38 mouse cellular contexts compared by ENCODE assay signal in the genomic region with DNA sequence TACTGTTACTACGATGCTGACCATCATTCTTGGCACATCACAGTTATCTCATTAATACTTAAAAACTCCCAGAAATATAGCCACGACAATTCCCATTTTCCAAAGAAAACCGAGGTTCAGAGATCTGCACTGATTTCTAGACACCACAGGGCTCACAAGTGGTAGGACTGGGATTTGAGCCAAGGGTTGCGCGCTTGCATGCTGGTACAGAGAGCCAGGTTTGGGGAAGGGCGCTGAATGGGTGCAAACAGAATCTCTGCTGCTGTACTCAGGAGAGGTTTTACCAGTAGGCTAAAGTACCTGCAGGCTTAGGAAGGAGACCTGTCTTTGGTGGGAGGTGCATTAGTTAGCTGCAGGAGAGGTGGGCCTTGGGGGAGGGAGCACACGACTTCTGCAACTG. TPM values are rescaled to one million over a fixed set of nuclear protein-coding genes. Genes with fewer than 3 reads are reported as not detected.
DNase-seq lines count a peak whose midpoint lies in the region; TF ChIP-seq lines count a peak whose summit lies in the region.
"Had no signal": no experiment of that assay in that cellular context is flagged by ENCODE, and none has a peak within 500 bp of the region (broad histone marks: within the 10 kb centered on the region; RNA-seq: fewer than 3 reads in every experiment).

No protein-coding gene starts in this region.

- peak; percentile 13 to 17 for DNase-seq in cerebellum, postnatal 10 days
- DNase-seq in cerebellum, adult 8-10 months = no peak
- peak; percentile 65 for DNase-seq in gastrocnemius, adult 18-20 months (ENCODE audit: low spot score)
- peak; percentile 21 for DNase-seq in gastrocnemius, postnatal 25 days
- no peak for DNase-seq in left cerebral cortex, postnatal 4 days
- DNase-seq in testis, postnatal 10 days (ENCODE audit: low spot score) = no peak
- no peak for DNase-seq in urinary bladder, adult 18-20 months (ENCODE audit: low spot score in 2 of 2)
- DNase-seq: adrenal gland, postnatal 25 days; cerebellum, adult 2 months; forebrain, postnatal 0 days; kidney, adult 18-20 months; kidney, postnatal 25 days; liver, postnatal 0 days; lung, postnatal 4 days; thymus, adult 18-20 months; thymus, postnatal 25 days had no signal

- H3K27me3 ChIP-seq in E14TG2a.4 (ENCODE audit: insufficient read depth, low read length) = peaks cover 37% of the 10 kb centered on the region
- H3K27me3 ChIP-seq: CH12.LX had no signal

- H3K4me3 ChIP-seq in E14TG2a.4 (replicated peaks; ENCODE audit: low read length) = peak overlapping the region; percentile 64; the same call in 1 of the 2 replicates
- H3K4me3 ChIP-seq: embryonic facial prominence, embryonic 13.5 days; forebrain, embryonic 10.5 days; heart, embryonic 12.5 days; hindbrain, embryonic 15.5 days; kidney, embryonic 15.5 days; limb, embryonic 13.5 days; liver, embryonic 12.5 days; megakaryocyte, embryonic 14.5 days; midbrain, embryonic 12.5 days; myocyte; neural tube, embryonic 12.5 days had no signal

- peaks cover 20% of the 10 kb centered on the region for H3K4me1 ChIP-seq in E14TG2a.4 (replicated peaks; ENCODE audit: low read depth, low read length)
- H3K4me1 ChIP-seq: hindbrain, embryonic 15.5 days; limb, embryonic 13.5 days; liver, embryonic 12.5 days; megakaryocyte, embryonic 14.5 days; neural tube, embryonic 12.5 days had no signal

- no peaks in the 10 kb centered on the region for H3K9me3 ChIP-seq in E14TG2a.4 (ENCODE audit: low read length)
- H3K9me3 ChIP-seq: embryonic facial prominence, embryonic 13.5 days; forebrain, embryonic 10.5 days; heart, embryonic 12.5 days; hindbrain, embryonic 15.5 days; kidney, embryonic 15.5 days; limb, embryonic 13.5 days; liver, embryonic 12.5 days; megakaryocyte, embryonic 14.5 days; midbrain, embryonic 12.5 days; neural tube, embryonic 12.5 days had no signal

- H3K36me3 ChIP-seq in E14TG2a.4 (ENCODE audit: insufficient read depth, low read length) = no peaks in the 10 kb centered on the region
- H3K36me3 ChIP-seq: embryonic facial prominence, embryonic 13.5 days; forebrain, embryonic 10.5 days; heart, embryonic 12.5 days; hindbrain, embryonic 15.5 days; kidney, embryonic 15.5 days; limb, embryonic 13.5 days; liver, embryonic 12.5 days; midbrain, embryonic 12.5 days; neural tube, embryonic 12.5 days had no signal

- intact Hi-C loops in left cerebral cortex, postnatal 4 days (cut with DNase I) = no loop called here

- no peak for TF ChIP-seq CTCF in E14TG2a.4 (conservative IDR thresholded peaks at IDR 0.05; ENCODE audit: low read length)

RNA-seq across cellular contexts. Expression of gene Tmem233, which starts 1.4 kb away (rescaled TPM):
- total RNA-seq in gastrocnemius, adult 18-20 months (2021) = 100 to 1,000 TPM; 132 to 140 TPM
- total RNA-seq in gastrocnemius, postnatal 25 days (2021) = 10 to 100 TPM; 69.2 to 93.6 TPM
- total RNA-seq in left cerebral cortex, postnatal 4 days (2021) = not detected
- total RNA-seq: adrenal gland, adult 18-20 months; adrenal gland, postnatal 25 days; CH12.LX; common myeloid progenitor, adult 5-6 weeks; forebrain, postnatal 0 days; granulocyte monocyte progenitor cell, adult 5-6 weeks; hematopoietic stem cell, adult 5-6 weeks; layer of hippocampus, adult 18-20 months; layer of hippocampus, postnatal 10 days; left cerebral cortex, adult 18-20 months; left cerebral cortex, postnatal 25 days; midbrain, postnatal 0 days had no signal

RNA-seq across cellular contexts. Expression of gene Prkab1, which starts 57.3 kb away (rescaled TPM):
- total RNA-seq in gastrocnemius, adult 18-20 months (2021) = 10 to 100 TPM in 1 of 2 experiments, 1 to 10 TPM in 1; 9.4 to 10.6 TPM
- 10 to 100 TPM in 1 of 2 experiments, 1 to 10 TPM in 1; 8.0 to 11.3 TPM for total RNA-seq in gastrocnemius, postnatal 25 days (2021)
- 10 to 100 TPM; 33.3 to 38.9 TPM for total RNA-seq in left cerebral cortex, postnatal 4 days (2021)

Comparison
In these comparisons a context has a peak if more than half of its experiments do, and no peak if none do; other contexts are left out.
1. DNase-seq: peak in cerebellum, postnatal 10 days (2 of 2), gastrocnemius, adult 18-20 months (single experiment) and gastrocnemius, postnatal 25 days (single experiment); none in cerebellum, adult 8-10 months (single experiment), left cerebral cortex, postnatal 4 days (single experiment), testis, postnatal 10 days (single experiment) and urinary bladder, adult 18-20 months (0 of 2).
2. RNA of gene Tmem233, which starts 1.4 kb away (total RNA-seq): 132 to 140 TPM in gastrocnemius, adult 18-20 months and 69.2 to 93.6 TPM in gastrocnemius, postnatal 25 days; not detected in left cerebral cortex, postnatal 4 days; every median in the first group is over 10 times any median in the second.